10 mouse cellular contexts compared by ENCODE assay signal in genomic region chr4:22494006-22494866, GRCm38 (mm10). TPM values are rescaled to one million over a fixed set of nuclear protein-coding genes. Genes with fewer than 3 reads are reported as not detected.
DNase-seq lines count a peak whose midpoint lies in the region; ATAC-seq and TF ChIP-seq lines count a peak whose summit lies in the region.
"Had no signal": no experiment of that assay in that cellular context is flagged by ENCODE, and none has a peak within 500 bp of the region (broad histone marks: within the 10 kb centered on the region; RNA-seq: fewer than 3 reads in every experiment).

No protein-coding gene starts in this region.

- ATAC-seq in lung, postnatal 0 days, result no peak
- ATAC-seq in forebrain, embryonic 15.5 days (replicated peaks), result no peak
- no peak for ATAC-seq in liver, embryonic 13.5 days (ENCODE audit: low read depth)

- TF ChIP-seq CTCF in lung, postnatal 0 days (IDR thresholded peaks at IDR 0.05), result no peak

- no peaks in the 10 kb centered on the region for H3K9me3 ChIP-seq in lung, postnatal 0 days (ENCODE audit: low read length)
- no peaks in the 10 kb centered on the region for H3K9me3 ChIP-seq in forebrain, embryonic 15.5 days
- no peaks in the 10 kb centered on the region for H3K9me3 ChIP-seq in liver, embryonic 13.5 days (replicated peaks)

- peak overlapping the region; percentile 17; the same call in 1 of the 2 replicates for H3K4me3 ChIP-seq in lung, postnatal 0 days (ENCODE audit: low read depth, low read length)
- peak overlapping the region; percentile 44 for H3K4me3 ChIP-seq in forebrain, embryonic 15.5 days
- 0 out of 2 replicates have a peak overlapping the region, but pooled peaks have one; percentile 14 for H3K4me3 ChIP-seq in liver, embryonic 13.5 days (replicated peaks)

- H3K27ac ChIP-seq in lung, postnatal 0 days (ENCODE audit: low read length), result no peak overlapping the region
- H3K27ac ChIP-seq in forebrain, embryonic 15.5 days (replicated peaks), result peak overlapping the region; percentile 100
- H3K27ac ChIP-seq in liver, embryonic 13.5 days, result no peak overlapping the region

- no peak overlapping the region for H3K4me2 ChIP-seq in lung, postnatal 0 days (replicated peaks; ENCODE audit: low read depth, low read length)
- peak overlapping the region; percentile 69 for H3K4me2 ChIP-seq in forebrain, embryonic 15.5 days (replicated peaks)
- peak overlapping the region; percentile 29; the same call in 1 of the 2 replicates for H3K4me2 ChIP-seq in liver, embryonic 13.5 days

- WGBS in lung, postnatal 0 days, result 4% methylated on average over 18 of the region's 18 CpGs
- WGBS in forebrain, embryonic 15.5 days, result 3% methylated on average over 18 of the region's 18 CpGs
- 3% methylated on average over 18 of the region's 18 CpGs for WGBS in liver, embryonic 13.5 days (ENCODE audit: insufficient replicate concordance)

- DNase-seq in lung, postnatal 0 days (ENCODE audit: low spot score), result no peak
- DNase-seq in lung, postnatal 10 days, result no peak
- no peak for DNase-seq in liver, embryonic 13.5 days
- DNase-seq in ovary, postnatal 10 days (ENCODE audit: low spot score), result no peak
- no peak for DNase-seq in spleen, adult 12 weeks (ENCODE audit: low spot score)
- DNase-seq in gastrocnemius, postnatal 4 days (ENCODE audit: low spot score in 2 of 2), result no peak
- DNase-seq: kidney, postnatal 14 days had no signal

- no peaks in the 10 kb centered on the region for H3K36me3 ChIP-seq in lung, postnatal 0 days (ENCODE audit: insufficient read depth, low read length)
- H3K36me3 ChIP-seq in forebrain, embryonic 15.5 days, result no peaks in the 10 kb centered on the region
- no peaks in the 10 kb centered on the region for H3K36me3 ChIP-seq in liver, embryonic 13.5 days

- H3K9ac ChIP-seq in lung, postnatal 0 days (replicated peaks; ENCODE audit: low read depth), result no peak overlapping the region
- peak overlapping the region; percentile 57 for H3K9ac ChIP-seq in forebrain, embryonic 15.5 days (replicated peaks)
- H3K9ac ChIP-seq in liver, embryonic 13.5 days, result no peak overlapping the region

- peaks cover 4% of the 10 kb centered on the region for H3K4me1 ChIP-seq in lung, postnatal 0 days (ENCODE audit: insufficient read depth, low read depth, low read length)
- H3K4me1 ChIP-seq in forebrain, embryonic 15.5 days, result peaks cover 70% of the 10 kb centered on the region
- H3K4me1 ChIP-seq in liver, embryonic 13.5 days (replicated peaks), result 0 out of 2 replicates have a peak, but pooled peaks cover 6% of the 10 kb centered on the region

- TF ChIP-seq EP300 in lung, postnatal 0 days (IDR thresholded peaks at IDR 0.05), result no peak

- peaks cover 80% of the 10 kb centered on the region for H3K27me3 ChIP-seq in lung, postnatal 0 days (replicated peaks; ENCODE audit: insufficient read depth, low read length)
- H3K27me3 ChIP-seq in forebrain, embryonic 15.5 days, result 0 out of 2 replicates have a peak, but pooled peaks cover 2% of the 10 kb centered on the region
- peaks cover 95% of the 10 kb centered on the region for H3K27me3 ChIP-seq in liver, embryonic 13.5 days

RNA-seq across cellular contexts. Expression of gene Pou3f2, which starts 6.1 kb away (rescaled TPM):
- not detected in 2 replicates for polyA plus RNA-seq in lung, postnatal 0 days (2015; fragmentation: Nextera tagmentation; extraction: Ambion mirVana)
- 45.6 and 52.8 TPM in 2 replicates for polyA plus RNA-seq in forebrain, embryonic 15.5 days (2015; fragmentation: Nextera tagmentation; extraction: Ambion mirVana)
- polyA plus RNA-seq in liver, embryonic 13.5 days (2015; fragmentation: Nextera tagmentation; extraction: Ambion mirVana), result 0.01 and 0.06 TPM in 2 replicates
- total RNA-seq in gastrocnemius, postnatal 4 days (2021), result under 1 TPM; 0.13 to 0.29 TPM
- total RNA-seq: common myeloid progenitor, adult 5-6 weeks had no signal
- polyA plus RNA-seq: thymus, postnatal 0 days had no signal

Comparison
In these comparisons a context has a peak if more than half of its experiments do, and no peak if none do; other contexts are left out.
1. RNA of gene Pou3f2, which starts 6.1 kb away (polyA plus RNA-seq): 45.6 to 52.8 TPM in forebrain, embryonic 15.5 days; not detected in lung, postnatal 0 days and 0.01 to 0.06 TPM in liver, embryonic 13.5 days; every median in the first group is over 10 times any median in the second.
2. Peak in every context shown above with its lines, with median percentiles within 50 percentile points of each other: H3K4me3 ChIP-seq.